Mouse (Mus musculus): ENCODE results near the gene Ptk7. TPM values are rescaled to one million over a fixed set of nuclear protein-coding genes. Genes with fewer than 3 reads are reported as not detected.

Gene Ptk7
- 10 to 100 TPM in 1 of 2 experiments, 1 to 10 TPM in 1; 9.5 to 10.1 TPM for total RNA-seq (2021)
- long read RNA-seq, experiment 1, full-length matches to known transcripts = 2 of 5 reads
- long read RNA-seq, experiment 1, partial matches to known transcripts = 2 of 5 reads
- long read RNA-seq, experiment 1, other reads (novel, unspliced or antisense) = 1 of 5 reads
- long read RNA-seq, experiment 2, partial matches to known transcripts = 1 of 2 reads
- long read RNA-seq, experiment 2, other reads (novel, unspliced or antisense) = 1 of 2 reads

- DNase-seq (ENCODE audit: low spot score in 2 of 2) = peak; percentile 54 to 66
Observed at GRCm38 (mm10) chr17:46628791-46629684, at the start of gene Ptk7. TSS of gene Ptk7 (minus strand) at chr17:46629504.

GRCm38 (mm10) chr17:46678911-46679310, 49.6 kb upstream of the Ptk7 start:
- DNase-seq (ENCODE audit: low spot score in 2 of 2) = no peak

GRCm38 (mm10) chr17:46678416-46678815, 49.1 kb upstream of the Ptk7 start, which contains the start of gene Mea1:
TSS of gene Mea1 (plus strand) at chr17:46678793.
- DNase-seq (ENCODE audit: low spot score in 2 of 2) = no peak

GRCm38 (mm10) chr17:46674530-46675283, 45.4 kb upstream of the Ptk7 start:
- DNase-seq (ENCODE audit: low spot score in 2 of 2) = no peak

GRCm38 (mm10) chr17:46673850-46674529, 44.7 kb upstream of the Ptk7 start, which contains the start of gene Rrp36:
TSS of gene Rrp36 (minus strand) at chr17:46674352.
- DNase-seq (ENCODE audit: low spot score in 2 of 2) = peak; percentile 91 to 92

GRCm38 (mm10) chr17:46669911-46670310, 40.6 kb upstream of the Ptk7 start:
- DNase-seq (ENCODE audit: low spot score in 2 of 2) = no peak

GRCm38 (mm10) chr17:46667712-46668111, 38.4 kb upstream of the Ptk7 start:
- no peak for DNase-seq (ENCODE audit: low spot score in 2 of 2)

GRCm38 (mm10) chr17:46662730-46663129, 33.4 kb upstream of the Ptk7 start:
- no peak for DNase-seq (ENCODE audit: low spot score in 2 of 2)

- DNase-seq (ENCODE audit: low spot score in 2 of 2) = no peak
Observed at GRCm38 (mm10) chr17:46661981-46662380, 32.7 kb upstream of the Ptk7 start.

GRCm38 (mm10) chr17:46661351-46661750, 32.0 kb upstream of the Ptk7 start:
- DNase-seq (ENCODE audit: low spot score in 2 of 2) = no peak

- DNase-seq (ENCODE audit: low spot score in 2 of 2) = no peak
Observed at GRCm38 (mm10) chr17:46656054-46656453, 26.8 kb upstream of the Ptk7 start.

- DNase-seq (ENCODE audit: low spot score in 2 of 2) = no peak
Observed at GRCm38 (mm10) chr17:46651755-46652547, 22.6 kb upstream of the Ptk7 start.

GRCm38 (mm10) chr17:46651292-46651691, 22.0 kb upstream of the Ptk7 start:
- no peak for DNase-seq (ENCODE audit: low spot score in 2 of 2)

- peak; percentile 84 to 92 for DNase-seq (ENCODE audit: low spot score in 2 of 2)
Observed at GRCm38 (mm10) chr17:46650232-46651031, 21.1 kb upstream of the Ptk7 start, which contains the start of gene Cul7. TSS of gene Cul7 (plus strand) at chr17:46650337.

- DNase-seq (ENCODE audit: low spot score in 2 of 2) = no peak
Observed at GRCm38 (mm10) chr17:46649811-46650210, 20.5 kb upstream of the Ptk7 start.

GRCm38 (mm10) chr17:46648436-46648835, 19.1 kb upstream of the Ptk7 start:
- DNase-seq (ENCODE audit: low spot score in 2 of 2) = no peak

- no peak for DNase-seq (ENCODE audit: low spot score in 2 of 2)
Observed at GRCm38 (mm10) chr17:46647279-46647678, 18.0 kb upstream of the Ptk7 start.

GRCm38 (mm10) chr17:46646322-46646662, 17.0 kb upstream of the Ptk7 start:
- no peak for DNase-seq (ENCODE audit: low spot score in 2 of 2)

Measured in left cerebral cortex, adult 18-20 months (tissue).